Mouse (Mus musculus) lung, postnatal 4 days (tissue): ENCODE measurements around the gene Vdr.

Source experiments
- DNase-seq, 2 experiments: peaks; one replicate each; pipeline ENCODE4 v3.0.0; 2021

Gene Vdr

GRCm38 (mm10) chr15:97919217-97919616, 8.8 kb upstream of the Vdr start:
- DNase-seq, result no peak

DNA sequence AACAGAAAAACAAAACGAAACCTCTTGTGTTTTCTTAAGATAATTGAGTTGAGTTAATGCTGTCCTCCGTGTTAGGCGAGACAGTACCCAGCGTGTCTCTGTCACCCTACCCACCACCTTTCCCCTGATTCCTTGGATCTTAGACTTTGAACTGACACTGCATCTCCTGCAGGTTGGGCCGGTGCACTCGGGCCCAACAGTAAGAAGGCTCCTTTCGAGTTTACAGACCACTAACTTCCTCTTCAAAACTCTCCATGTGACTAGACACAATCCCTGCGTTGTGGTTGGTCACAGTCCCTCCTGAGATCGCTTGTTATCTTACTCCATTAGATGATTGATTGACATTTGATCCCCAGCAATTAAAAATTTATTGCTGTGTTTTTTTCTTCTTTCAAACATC, 7.6 kb upstream of the Vdr start:
- no peak for DNase-seq

DNA sequence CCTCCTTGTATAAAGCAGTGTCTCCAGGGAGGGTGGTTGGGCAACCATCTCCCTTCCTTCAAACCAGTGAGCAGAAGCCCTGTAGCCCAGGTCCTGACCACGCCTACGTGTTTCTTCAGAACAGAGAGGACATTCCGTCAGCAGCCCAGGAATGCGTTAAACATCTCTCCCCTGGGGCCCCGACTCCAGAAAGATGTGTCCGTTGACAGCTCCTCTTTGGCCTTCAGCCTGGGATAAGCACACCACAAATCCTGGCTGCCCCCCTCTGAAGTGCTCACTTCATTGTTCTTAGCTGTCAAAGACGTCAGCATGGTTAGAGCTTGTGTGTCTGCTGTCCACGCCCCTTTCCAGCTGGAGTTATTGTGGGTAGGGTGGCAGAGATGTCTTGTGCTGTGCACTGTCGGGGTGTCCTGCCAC, 3.9 kb upstream of the Vdr start:
- DNase-seq, result peak; percentile 50 to 65

DNA sequence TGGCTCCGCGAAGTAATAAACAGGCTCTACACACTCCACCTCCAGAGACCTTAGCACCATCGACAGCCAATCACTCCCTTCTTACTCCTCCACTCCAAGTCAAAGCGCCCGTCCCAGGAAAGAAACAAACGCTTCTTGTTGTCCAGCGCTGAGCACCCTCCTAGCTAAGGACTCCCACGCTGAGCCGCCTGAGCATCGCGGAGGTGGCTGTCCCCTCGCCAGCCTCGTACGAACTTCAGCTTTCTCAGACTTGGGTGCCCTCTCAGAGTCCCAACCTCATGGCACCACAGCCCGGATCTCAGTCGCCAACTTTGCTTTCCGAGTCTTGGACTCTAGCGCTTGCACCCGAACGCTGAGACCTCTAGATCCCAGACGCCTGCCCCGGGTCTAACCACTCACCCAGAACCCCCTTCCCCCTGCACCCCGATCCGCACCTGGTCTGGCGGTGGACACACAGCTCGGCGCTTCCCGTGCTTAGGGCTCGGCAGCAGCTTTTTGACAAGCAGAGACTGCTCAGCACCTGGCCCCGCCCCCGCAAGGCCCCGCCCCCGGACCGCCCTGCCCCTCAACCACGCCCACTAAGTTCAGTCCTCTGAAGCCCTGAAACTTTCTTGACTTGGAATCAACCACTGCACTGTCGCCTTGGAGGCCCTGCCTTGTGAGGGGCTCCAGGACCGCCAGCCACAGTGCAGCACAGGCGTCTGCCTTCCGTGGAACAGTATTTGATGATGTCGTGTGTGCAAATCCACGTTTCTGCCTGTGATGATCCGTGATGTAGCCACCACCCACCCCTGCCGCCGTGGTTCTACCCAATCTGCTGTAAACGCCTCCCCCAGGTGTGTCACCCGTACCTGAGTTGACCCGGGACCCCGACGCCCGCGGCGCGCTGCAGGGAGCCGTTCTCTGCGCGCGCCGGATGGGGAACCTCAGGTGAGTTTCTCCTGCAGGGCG, 2.4 kb downstream of the Vdr start:
- DNase-seq, result peak; percentile 64 to 65

- DNase-seq, result no peak
Observed at GRCm38 (mm10) chr15:97907202-97907601, 3.2 kb downstream of the Vdr start.

- DNase-seq, result no peak
Observed at GRCm38 (mm10) chr15:97905281-97905680, 5.1 kb downstream of the Vdr start.

- peak in 1 of 2 experiments; percentile 34 for DNase-seq
Observed at GRCm38 (mm10) chr15:97904339-97904991, 6.0 kb downstream of the Vdr start.

DNA sequence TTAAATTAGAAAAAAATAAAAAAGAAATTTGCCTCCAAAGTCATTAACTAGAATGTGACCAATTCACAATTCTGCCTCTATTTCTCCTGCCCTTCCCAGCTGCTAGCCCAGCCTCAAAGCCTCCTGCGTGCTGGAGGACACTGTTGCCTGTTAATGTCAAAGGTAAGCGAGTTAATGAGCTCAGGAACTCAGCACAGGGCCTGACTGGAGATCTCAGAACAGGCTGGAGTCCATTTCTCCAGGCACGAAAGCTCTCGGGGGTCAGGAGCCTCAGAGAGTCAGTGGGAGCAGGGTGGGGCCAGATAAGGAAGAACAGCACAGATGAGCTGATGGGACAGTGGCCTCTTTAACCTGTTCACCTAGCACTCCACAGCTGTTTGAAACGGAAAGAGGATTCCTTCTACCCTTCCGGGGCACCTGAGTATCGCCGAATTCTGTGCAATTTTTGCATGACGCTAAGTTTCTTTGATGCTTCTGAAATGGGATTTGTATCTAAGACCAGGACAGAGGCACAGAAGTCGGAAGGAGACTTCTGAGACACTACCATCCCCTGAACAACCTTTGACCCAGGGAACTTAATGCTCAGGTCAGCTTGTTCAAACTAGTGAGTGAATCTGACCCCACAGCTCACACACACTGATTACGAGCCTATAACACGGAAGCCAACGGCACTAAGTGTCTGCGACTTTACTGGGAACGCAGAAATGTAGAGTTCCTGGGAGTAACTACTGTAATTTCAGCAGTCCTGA, 7.0 kb downstream of the Vdr start:
- DNase-seq, result no peak

GRCm38 (mm10) chr15:97900991-97901390, 9.4 kb downstream of the Vdr start:
- no peak for DNase-seq

DNA sequence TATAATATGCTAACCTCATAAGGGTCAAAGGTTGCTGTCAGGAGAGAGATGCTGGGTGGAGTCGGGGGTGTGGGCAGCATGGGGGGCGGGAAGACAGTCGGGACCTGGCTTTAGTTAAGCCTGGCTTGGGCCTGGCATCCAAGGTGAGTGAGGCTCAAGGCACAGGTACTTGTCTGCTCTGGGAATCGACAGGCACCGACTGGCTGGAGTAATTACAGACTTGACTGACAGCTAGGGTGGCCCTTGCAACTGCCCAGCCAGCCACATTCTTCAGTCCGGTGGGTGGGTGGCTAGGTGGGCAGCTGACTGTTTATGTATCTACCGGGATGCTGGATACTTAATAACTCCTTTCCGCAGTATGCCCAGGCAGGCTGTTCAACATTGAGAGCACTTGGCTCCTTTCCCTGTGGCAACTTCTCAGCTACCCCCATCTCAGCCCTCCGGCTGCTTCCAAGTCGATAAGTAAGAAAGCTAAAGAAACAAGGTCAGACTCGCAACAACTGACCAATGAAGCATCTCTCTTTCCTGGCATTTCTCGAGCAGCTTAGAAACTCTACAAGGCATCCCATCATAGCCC, 10.0 kb downstream of the Vdr start:
- DNase-seq, result peak in 1 of 2 experiments; percentile 36

DNA sequence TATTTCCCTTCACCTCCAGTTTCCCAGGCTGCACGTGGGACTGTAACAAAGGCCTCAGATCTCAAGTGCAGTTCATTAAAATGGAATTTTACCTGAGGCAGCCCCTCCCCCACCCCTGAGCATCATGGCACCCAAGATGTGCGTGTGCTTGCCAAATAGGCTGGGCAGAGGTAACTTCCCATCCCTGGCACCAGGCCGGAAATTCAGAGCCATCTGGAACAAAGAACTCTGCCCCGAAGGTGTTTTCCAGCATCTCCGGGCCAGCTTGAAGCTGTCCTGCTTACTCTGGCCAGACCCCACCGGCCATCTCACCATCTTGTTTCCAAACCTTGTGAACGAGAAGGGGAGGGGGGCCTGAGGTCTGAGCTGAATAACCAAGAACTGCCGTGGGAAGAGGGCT, 10.7 kb downstream of the Vdr start:
- no peak for DNase-seq

- no peak for DNase-seq
Observed at GRCm38 (mm10) chr15:97898791-97899190, 11.6 kb downstream of the Vdr start.

DNA sequence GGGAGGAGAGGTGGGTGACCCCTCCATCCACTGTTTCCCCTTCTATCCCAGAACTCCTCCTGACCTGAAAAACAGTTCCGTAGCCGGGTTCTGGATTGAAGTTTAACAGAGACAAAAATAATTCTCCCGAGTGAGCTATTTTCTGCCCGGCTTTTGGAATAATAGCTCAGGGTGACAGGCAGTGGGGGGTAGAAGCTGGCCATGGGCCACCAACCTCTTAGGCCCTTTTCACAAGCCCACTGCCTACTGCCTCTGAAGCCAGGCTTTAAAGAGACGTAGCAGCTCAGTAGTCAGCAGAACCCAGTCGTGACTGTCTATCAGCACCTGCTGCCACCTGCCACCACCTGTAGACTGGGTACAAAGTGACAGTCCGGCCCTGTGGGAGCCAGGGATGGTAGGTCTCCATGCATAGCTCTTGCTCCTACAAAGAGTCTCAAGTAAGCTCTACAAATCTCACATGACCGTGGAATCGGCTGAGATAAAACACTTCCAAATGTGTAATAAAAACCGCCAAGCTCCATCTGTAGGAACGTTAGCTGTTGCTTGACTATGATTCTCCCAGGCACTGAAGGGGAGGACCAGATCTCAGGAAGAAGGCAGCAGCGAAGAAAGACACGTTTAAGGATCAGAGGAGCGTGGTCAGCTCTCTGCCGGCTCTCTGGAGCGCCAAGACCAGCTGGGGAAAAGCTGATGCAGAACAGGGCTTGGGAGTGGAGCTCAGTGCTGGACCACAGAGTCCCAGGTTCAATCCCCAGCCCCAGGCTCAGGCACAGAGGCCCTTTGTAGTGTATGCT, 13.4 kb downstream of the Vdr start:
- no peak for DNase-seq

DNA sequence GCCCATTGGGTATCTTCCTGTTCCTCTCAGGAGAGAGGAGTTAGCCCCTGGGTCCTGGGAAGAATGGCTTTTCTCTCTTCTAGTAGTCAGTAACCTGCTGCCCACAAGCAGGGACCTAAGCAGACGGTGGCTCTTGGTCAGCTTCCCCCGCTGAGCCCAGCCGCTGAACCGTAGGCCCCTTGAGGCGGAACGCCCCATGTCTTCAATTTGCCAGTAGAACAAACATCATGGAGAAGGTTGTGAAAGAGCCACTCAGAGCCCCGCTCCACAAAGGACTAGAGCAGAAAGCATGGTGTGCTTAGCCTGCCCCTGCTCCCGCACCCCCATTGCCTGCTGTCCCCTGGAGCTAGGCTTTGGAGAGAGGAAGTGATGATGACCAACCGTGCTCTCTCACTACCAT, 14.1 kb downstream of the Vdr start:
- peak in 1 of 2 experiments; percentile 57 for DNase-seq

DNA sequence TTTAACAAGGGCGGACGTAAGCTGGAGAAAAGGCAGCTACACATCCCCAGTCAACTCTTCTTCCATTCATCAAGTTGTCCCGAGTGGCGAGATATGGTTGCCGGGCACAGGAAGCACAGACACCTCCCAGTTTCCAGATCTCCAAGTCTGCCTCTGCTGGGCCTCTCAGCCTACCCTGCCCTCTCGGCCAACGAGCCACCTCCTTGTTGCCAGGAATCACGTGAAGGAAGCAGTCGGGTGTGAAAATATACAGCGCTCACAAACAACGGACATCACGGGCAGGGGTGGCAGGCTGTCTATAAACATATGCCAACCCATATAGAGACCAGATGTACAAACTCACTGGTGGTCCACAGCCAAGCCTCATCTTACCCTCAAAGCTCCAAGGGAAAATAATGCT, 14.6 kb downstream of the Vdr start:
- DNase-seq, result no peak

GRCm38 (mm10) chr15:97892506-97892905, 17.9 kb downstream of the Vdr start:
- DNase-seq, result no peak

DNA sequence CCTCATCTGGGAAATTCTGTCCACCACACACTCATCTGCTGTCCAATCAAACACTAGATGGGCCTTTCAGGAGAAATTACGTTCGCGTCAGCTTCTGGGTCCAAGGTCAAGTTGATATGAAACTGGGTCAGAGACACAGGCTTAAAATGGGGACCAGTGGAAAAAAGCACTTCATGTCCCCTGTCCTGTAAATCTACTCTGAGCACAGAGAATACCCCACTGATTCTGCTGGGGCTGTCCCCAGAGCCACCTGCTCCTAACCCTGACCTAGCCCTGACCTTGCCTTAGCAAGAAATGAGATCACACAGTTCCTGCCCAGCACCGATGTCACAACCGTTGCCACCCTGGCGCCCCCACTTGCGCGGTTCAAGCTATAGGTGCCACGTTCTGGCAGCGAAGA, 20.0 kb downstream of the Vdr start:
- no peak for DNase-seq

GRCm38 (mm10) chr15:97890017-97890416, 20.4 kb downstream of the Vdr start:
- no peak for DNase-seq

- DNase-seq, result no peak
Observed at GRCm38 (mm10) chr15:97887541-97888016, 22.9 kb downstream of the Vdr start.

GRCm38 (mm10) chr15:97881423-97881822, 29.0 kb downstream of the Vdr start:
- DNase-seq, result no peak

GRCm38 (mm10) chr15:97880441-97880840, 30.0 kb downstream of the Vdr start:
- DNase-seq, result no peak

DNA sequence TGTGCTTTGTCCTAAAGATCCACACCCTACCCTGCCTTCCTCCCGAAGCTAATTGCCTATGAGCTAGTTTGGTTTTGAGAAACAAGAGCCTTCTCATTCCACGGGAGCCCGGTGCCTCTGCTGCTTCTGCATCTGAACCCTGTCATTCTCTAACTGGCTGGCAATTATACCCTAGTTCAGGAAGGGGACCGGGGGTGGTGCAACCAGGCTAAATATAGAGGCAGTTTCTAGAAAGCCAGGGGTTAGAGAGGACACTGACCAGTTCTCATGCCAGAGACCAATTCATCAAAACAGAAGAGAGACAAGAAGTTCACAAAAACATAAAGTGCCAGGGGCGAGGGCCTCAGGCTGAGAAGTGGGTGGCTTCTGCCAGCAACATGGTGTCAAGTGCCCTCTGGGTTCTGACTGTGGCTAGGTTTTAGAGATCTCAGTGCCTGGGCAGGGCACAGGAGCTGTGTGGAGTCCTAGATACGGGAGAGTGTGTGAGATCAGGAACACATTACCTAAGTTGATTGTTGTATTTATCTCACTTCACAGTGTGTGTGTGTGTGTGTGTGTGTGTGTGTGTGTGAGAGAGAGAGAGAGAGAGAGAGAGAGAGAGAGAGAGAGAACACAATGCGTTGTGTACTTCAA, 31.6 kb downstream of the Vdr start:
- no peak for DNase-seq
